Mouse (Mus musculus): ENCODE results near the gene Cks1b. TPM values are rescaled to one million over a fixed set of nuclear protein-coding genes. Genes with fewer than 3 reads are reported as not detected.

Gene Cks1b
- 14.7 and 16.5 TPM in 2 replicates for polyA plus RNA-seq (2012; rRNA removed)

DNA sequence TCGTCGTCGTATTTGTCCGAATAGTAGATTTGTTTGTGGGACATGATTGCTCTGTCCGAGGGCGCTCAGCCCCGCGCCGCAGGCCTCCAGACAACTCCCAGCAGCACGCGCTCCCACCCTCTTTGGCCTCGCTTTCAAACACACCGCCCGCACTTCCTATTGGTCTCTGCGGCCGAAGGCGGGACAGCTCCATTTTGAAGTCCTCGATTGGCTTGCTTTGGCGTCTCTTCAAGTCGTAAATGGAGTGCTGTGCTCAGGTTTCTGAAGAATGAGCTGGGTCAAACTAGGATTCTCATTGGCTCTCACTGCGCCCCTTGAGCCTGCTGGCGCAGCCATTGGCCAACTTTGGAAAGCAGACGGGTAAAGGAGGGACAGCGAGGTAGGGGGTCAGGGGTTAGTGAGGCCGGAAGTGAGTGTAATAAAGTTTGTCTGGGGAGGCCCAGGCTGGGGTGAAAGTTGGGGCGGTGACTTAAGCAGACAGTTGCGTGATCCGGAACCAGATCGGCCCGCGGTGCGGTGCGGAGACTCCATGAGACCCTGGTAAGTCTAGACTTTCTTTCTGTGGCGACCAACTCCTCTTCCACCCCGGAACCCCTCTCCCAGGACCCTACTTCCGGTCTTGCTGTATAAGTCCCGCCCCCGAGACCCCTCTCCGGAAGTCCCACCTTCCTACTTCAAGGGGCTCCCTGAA is at the start of gene Cks1b, which contains the start of gene Shc1:
Cks1b (minus strand) TSS at position 214 of the 691 bp plus-strand sequence.
Shc1 (plus strand) TSS at position 274 of the 691 bp plus-strand sequence.
- Histone ChIP-seq H3K36me3 (ENCODE audit: control insufficient read depth, insufficient read depth, low read length) (peaks cover 1% of the 10 kb centered on the region; the same call in 1 of the 2 replicates), H3K27me3 (ENCODE audit: control insufficient read depth, insufficient read depth, low read length) (no peaks in the 10 kb centered on the region), H3K27ac (ENCODE audit: control insufficient read depth, insufficient read depth, low read depth, low read length) (peak within 1 kb of the TSS; percentile 95), H3K4me1 (ENCODE audit: control insufficient read depth, insufficient read depth, low read length) (peaks cover 24% of the 10 kb centered on the region), H3K4me3 (ENCODE audit: control insufficient read depth, low read depth, low read length) (peak within 1 kb of the TSS; percentile 94)
- TF ChIP-seq POLR2A (IDR thresholded peaks at IDR 0.05; ENCODE audit: control insufficient read depth, low read depth, low read length) (peak; percentile 59), CTCF (IDR thresholded peaks at IDR 0.05; ENCODE audit: control insufficient read depth, insufficient read depth, insufficient replicate concordance, low read depth, low read length) (no peak)

- no peaks in the 10 kb centered on the region for H3K36me3 ChIP-seq (ENCODE audit: control insufficient read depth, insufficient read depth, low read length)
- TF ChIP-seq CTCF (IDR thresholded peaks at IDR 0.05; ENCODE audit: control insufficient read depth, insufficient read depth, insufficient replicate concordance, low read depth, low read length): no peak
- TF ChIP-seq POLR2A (IDR thresholded peaks at IDR 0.05; ENCODE audit: control insufficient read depth, low read depth, low read length): 0 out of 2 replicates have a peak, but pooled peaks have one; percentile 17
- H3K4me3 ChIP-seq (ENCODE audit: control insufficient read depth, low read depth, low read length): peak overlapping the region; percentile 87
- no peak overlapping the region; the same call in 1 of the 2 replicates for H3K27ac ChIP-seq (ENCODE audit: control insufficient read depth, insufficient read depth, low read depth, low read length)
- no peaks in the 10 kb centered on the region for H3K27me3 ChIP-seq (ENCODE audit: control insufficient read depth, insufficient read depth, low read length)
- no peaks in the 10 kb centered on the region; the same call in 1 of the 2 replicates for H3K4me1 ChIP-seq (ENCODE audit: control insufficient read depth, insufficient read depth, low read length)
Measured at GRCm38 (mm10) chr3:89458965-89459807, 41.0 kb upstream of the Cks1b start.

- TF ChIP-seq CTCF (IDR thresholded peaks at IDR 0.05; ENCODE audit: control insufficient read depth, insufficient read depth, insufficient replicate concordance, low read depth, low read length) (no peak), POLR2A (IDR thresholded peaks at IDR 0.05; ENCODE audit: control insufficient read depth, low read depth, low read length) (no peak)
- Histone ChIP-seq H3K27ac (ENCODE audit: control insufficient read depth, insufficient read depth, low read depth, low read length) (no peak overlapping the region), H3K36me3 (ENCODE audit: control insufficient read depth, insufficient read depth, low read length) (no peaks in the 10 kb centered on the region), H3K4me3 (ENCODE audit: control insufficient read depth, low read depth, low read length) (peak overlapping the region; percentile 28; the same call in 1 of the 2 replicates), H3K27me3 (ENCODE audit: control insufficient read depth, insufficient read depth, low read length) (no peaks in the 10 kb centered on the region), H3K4me1 (ENCODE audit: control insufficient read depth, insufficient read depth, low read length) (no peaks in the 10 kb centered on the region; the same call in 1 of the 2 replicates)
Measured at GRCm38 (mm10) chr3:89458372-89458964, 40.3 kb upstream of the Cks1b start.

GRCm38 (mm10) chr3:89456726-89457665 is 38.8 kb upstream of the Cks1b start:
- H3K27ac ChIP-seq (ENCODE audit: control insufficient read depth, insufficient read depth, low read depth, low read length): no peak overlapping the region

DNA sequence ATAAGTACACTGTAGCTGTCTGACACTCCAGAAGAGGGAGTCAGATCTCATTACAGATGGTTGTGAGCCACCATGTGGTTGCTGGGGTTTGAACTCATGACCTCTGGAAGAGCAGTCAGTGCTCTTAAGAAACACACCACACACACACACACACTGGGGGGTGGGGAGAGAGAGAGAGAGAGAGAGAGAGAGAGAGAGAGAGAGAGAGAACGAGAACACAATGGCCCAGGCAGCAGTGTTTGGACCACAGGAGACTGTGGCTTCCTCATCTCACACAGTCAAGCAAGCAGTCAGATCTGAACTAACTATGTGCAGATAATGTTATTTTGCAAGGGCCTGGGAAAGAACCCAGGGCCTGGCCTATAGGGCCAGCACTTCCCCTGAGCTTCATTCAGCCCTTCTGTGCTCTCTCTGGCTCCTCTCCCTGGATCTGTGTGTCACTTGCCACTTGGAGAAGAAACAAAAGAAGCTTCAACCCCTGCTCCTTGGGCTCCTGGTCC is 37.7 kb upstream of the Cks1b start:
- no peak overlapping the region; the same call in 1 of the 2 replicates for H3K4me3 ChIP-seq (ENCODE audit: control insufficient read depth, low read depth, low read length)
- peaks cover 8% of the 10 kb centered on the region for H3K4me1 ChIP-seq (ENCODE audit: control insufficient read depth, insufficient read depth, low read length)
- H3K27me3 ChIP-seq (ENCODE audit: control insufficient read depth, insufficient read depth, low read length): no peaks in the 10 kb centered on the region
- TF ChIP-seq POLR2A (IDR thresholded peaks at IDR 0.05; ENCODE audit: control insufficient read depth, low read depth, low read length) (no peak), CTCF (IDR thresholded peaks at IDR 0.05; ENCODE audit: control insufficient read depth, insufficient read depth, insufficient replicate concordance, low read depth, low read length) (no peak)
- H3K36me3 ChIP-seq (ENCODE audit: control insufficient read depth, insufficient read depth, low read length): no peaks in the 10 kb centered on the region
- H3K27ac ChIP-seq (ENCODE audit: control insufficient read depth, insufficient read depth, low read depth, low read length): no peak overlapping the region

More at GRCm38 (mm10) chr3:89456726-89457665, 38.8 kb upstream of the Cks1b start:
- Histone ChIP-seq H3K4me1 (ENCODE audit: control insufficient read depth, insufficient read depth, low read length) (peaks cover 4% of the 10 kb centered on the region), H3K27me3 (ENCODE audit: control insufficient read depth, insufficient read depth, low read length) (no peaks in the 10 kb centered on the region), H3K4me3 (ENCODE audit: control insufficient read depth, low read depth, low read length) (no peak overlapping the region; the same call in 1 of the 2 replicates), H3K36me3 (ENCODE audit: control insufficient read depth, insufficient read depth, low read length) (no peaks in the 10 kb centered on the region)
- TF ChIP-seq POLR2A (IDR thresholded peaks at IDR 0.05; ENCODE audit: control insufficient read depth, low read depth, low read length) (no peak), CTCF (IDR thresholded peaks at IDR 0.05; ENCODE audit: control insufficient read depth, insufficient read depth, insufficient replicate concordance, low read depth, low read length) (peak; percentile 52; the same call in 1 of the 2 replicates)

Measured in testis, adult 2 months (tissue).